Mouse (Mus musculus) neural tube, embryonic 12.5 days (tissue): Measurements from ENCODE around the gene Olfr1255. TPM values are rescaled to one million over a fixed set of nuclear protein-coding genes. Genes with fewer than 3 reads are reported as not detected.

Experiments
- ATAC-seq: fragments of 200-750 bp; cut with Nextera tagmentation; 2 replicates; pipeline ENCODE4 v1.8.0; 2017; ENCODE audit warnings: low read depth, mild to moderate bottlenecking, moderate TSS enrichment, moderate library complexity; ENCODE audit not compliant: low FRiP score
- H3K27ac ChIP-seq: fragments of 300-500 bp; sonication (generic); 2 replicates; pipeline ENCODE4 v1.5.1; 2016
- H3K27me3 ChIP-seq: fragments of 300-500 bp; sonication (generic); replicated peaks from 2 replicates; pipeline ENCODE4 v1.6.1; 2016; ENCODE audit warnings: mild to moderate bottlenecking
- H3K36me3 ChIP-seq: fragments of 300-500 bp; sonication (generic); 2 replicates; pipeline ENCODE4 v1.6.1; 2016; ENCODE audit warnings: mild to moderate bottlenecking
- H3K4me1 ChIP-seq: fragments of 300-500 bp; sonication (generic); 2 replicates; pipeline ENCODE4 v1.6.1; 2016
- H3K4me2 ChIP-seq: fragments of 300-500 bp; sonication (generic); replicated peaks from 2 replicates; pipeline ENCODE4 v1.6.1; 2016; ENCODE audit warnings: mild to moderate bottlenecking
- H3K4me3 ChIP-seq: fragments of 300-500 bp; sonication (generic); 2 replicates; pipeline ENCODE4 v1.5.1; 2016
- H3K9ac ChIP-seq: fragments of 300-500 bp; sonication (generic); 2 replicates; pipeline ENCODE4 v1.6.1; 2016; ENCODE audit warnings: mild to moderate bottlenecking
- H3K9me3 ChIP-seq: fragments of 300-500 bp; sonication (generic); 2 replicates; pipeline ENCODE4 v1.6.1; 2016; ENCODE audit warnings: mild to moderate bottlenecking
- WGBS: fragments of 180-500 bp; shearing (Covaris S2); methylation state at CpG from one replicate; pipeline ENCODE4 v1.1.7; 2016; 5-methylcytosine and 5-hydroxymethylcytosine counted together
- polyA plus RNA-seq: library from polyadenylated mRNA; unstranded; fragments of >200 nt; fragmentation: Nextera tagmentation; extraction: Ambion mirVana; gene quantifications from 2 replicates; pipeline ENCODE4 v1.2.1, GENCODE M21; 2016

Gene Olfr1255
- not detected in 2 replicates for polyA plus RNA-seq

- no peaks in the 10 kb centered on the region for H3K27me3 ChIP-seq
- H3K4me2 ChIP-seq, result no peak within 1 kb of the TSS
- no peak within 1 kb of the TSS for H3K9ac ChIP-seq
- 91% methylated on average over 3 of the region's 3 CpGs for WGBS
- H3K4me3 ChIP-seq, result no peak within 1 kb of the TSS
- no peak for ATAC-seq
- no peaks in the 10 kb centered on the region for H3K4me1 ChIP-seq
- no peaks in the 10 kb centered on the region for H3K36me3 ChIP-seq
- H3K27ac ChIP-seq, result no peak within 1 kb of the TSS
- H3K9me3 ChIP-seq, result no peaks in the 10 kb centered on the region
These were observed at the start of gene Olfr1255 for GRCm38 (mm10) chr2:89811751-89812150. Gene Olfr1255 (plus strand): TSS chr2:89812051.

GRCm38 (mm10) chr2:89793519-89793918, 18.3 kb upstream of the Olfr1255 start, which contains the start of gene Olfr1254:
Gene Olfr1254 (minus strand): TSS chr2:89793619.
- Histone ChIP-seq H3K4me3 (no peak within 1 kb of the TSS), H3K4me1 (no peaks in the 10 kb centered on the region), H3K9me3 (no peaks in the 10 kb centered on the region), H3K27ac (no peak within 1 kb of the TSS), H3K27me3 (no peaks in the 10 kb centered on the region), H3K9ac (no peak within 1 kb of the TSS), H3K4me2 (no peak within 1 kb of the TSS), H3K36me3 (no peaks in the 10 kb centered on the region)
- no peak for ATAC-seq

GRCm38 (mm10) chr2:89799583-89799982, 12.3 kb upstream of the Olfr1255 start:
- no peak overlapping the region for H3K4me3 ChIP-seq
- no peaks in the 10 kb centered on the region for H3K9me3 ChIP-seq
- ATAC-seq, result no peak
- no peaks in the 10 kb centered on the region for H3K27me3 ChIP-seq
- no peak overlapping the region for H3K4me2 ChIP-seq
- no peaks in the 10 kb centered on the region for H3K36me3 ChIP-seq
- H3K4me1 ChIP-seq, result no peaks in the 10 kb centered on the region
- H3K9ac ChIP-seq, result no peak overlapping the region
- H3K27ac ChIP-seq, result no peak overlapping the region
- 92% methylated on average over 3 of the region's 3 CpGs for WGBS

GRCm38 (mm10) chr2:89810751-89811150, 1.1 kb upstream of the Olfr1255 start:
- Histone ChIP-seq H3K9me3 (no peaks in the 10 kb centered on the region), H3K4me2 (no peak overlapping the region), H3K27me3 (no peaks in the 10 kb centered on the region), H3K36me3 (no peaks in the 10 kb centered on the region), H3K4me1 (no peaks in the 10 kb centered on the region), H3K27ac (no peak overlapping the region), H3K4me3 (no peak overlapping the region), H3K9ac (no peak overlapping the region)
- WGBS, result 87% methylated on average over 2 of the region's 2 CpGs
- no peak for ATAC-seq

GRCm38 (mm10) chr2:89820216-89820615, 8.4 kb downstream of the Olfr1255 start:
- H3K4me3 ChIP-seq, result no peak overlapping the region
- no peak for ATAC-seq
- H3K36me3 ChIP-seq, result no peaks in the 10 kb centered on the region
- H3K27me3 ChIP-seq, result no peaks in the 10 kb centered on the region
- H3K27ac ChIP-seq, result no peak overlapping the region
- H3K4me2 ChIP-seq, result no peak overlapping the region
- no peaks in the 10 kb centered on the region for H3K9me3 ChIP-seq
- WGBS, result 78% methylated on average over 1 of the region's 1 CpGs
- H3K4me1 ChIP-seq, result no peaks in the 10 kb centered on the region
- H3K9ac ChIP-seq, result no peak overlapping the region

- Histone ChIP-seq H3K9me3 (no peaks in the 10 kb centered on the region), H3K4me1 (no peaks in the 10 kb centered on the region), H3K4me3 (no peak within 1 kb of the TSS), H3K4me2 (no peak within 1 kb of the TSS), H3K27me3 (no peaks in the 10 kb centered on the region), H3K27ac (no peak within 1 kb of the TSS), H3K36me3 (no peaks in the 10 kb centered on the region), H3K9ac (no peak within 1 kb of the TSS)
- 46% methylated on average over 2 of the region's 2 CpGs for WGBS
- ATAC-seq, result no peak
These were observed 29.6 kb downstream of the Olfr1255 start, which contains the start of gene Olfr1256 for GRCm38 (mm10) chr2:89841455-89841854. Gene Olfr1256 (minus strand): TSS chr2:89841555.

GRCm38 (mm10) chr2:89848105-89848504, 36.3 kb downstream of the Olfr1255 start, which contains the start of gene Olfr48:
Gene Olfr48 (minus strand): TSS chr2:89848205.
- Histone ChIP-seq H3K9ac (no peak within 1 kb of the TSS), H3K27ac (no peak within 1 kb of the TSS), H3K4me3 (no peak within 1 kb of the TSS), H3K9me3 (no peaks in the 10 kb centered on the region), H3K36me3 (no peaks in the 10 kb centered on the region), H3K4me1 (no peaks in the 10 kb centered on the region), H3K27me3 (no peaks in the 10 kb centered on the region), H3K4me2 (no peak within 1 kb of the TSS)
- 79% methylated on average over 5 of the region's 5 CpGs for WGBS
- ATAC-seq, result no peak

GRCm38 (mm10) chr2:89849230-89849629, 37.4 kb downstream of the Olfr1255 start:
- Histone ChIP-seq H3K4me2 (no peak overlapping the region), H3K36me3 (no peaks in the 10 kb centered on the region), H3K9ac (no peak overlapping the region), H3K4me1 (no peaks in the 10 kb centered on the region), H3K27ac (no peak overlapping the region), H3K9me3 (no peaks in the 10 kb centered on the region), H3K27me3 (no peaks in the 10 kb centered on the region), H3K4me3 (no peak overlapping the region)
- no peak for ATAC-seq
- WGBS, result 86% methylated on average over 1 of the region's 1 CpGs

Other genes starting within 250 kb of the Olfr1255 start
- gene Olfr1245, start 233.6 kb upstream of the Olfr1255 start, polyA plus RNA-seq, result not detected in 2 replicates
- not detected in 2 replicates for gene Olfr1246, start 218.9 kb upstream of the Olfr1255 start, polyA plus RNA-seq
- not detected in 2 replicates for gene Olfr1247, start 197.9 kb upstream of the Olfr1255 start, polyA plus RNA-seq
- gene Olfr1248, start 193.8 kb upstream of the Olfr1255 start, polyA plus RNA-seq, result not detected in 2 replicates
- not detected in 2 replicates for gene Olfr1249, start 177.1 kb upstream of the Olfr1255 start, polyA plus RNA-seq
- not detected in 2 replicates for gene Olfr1250, start 150.6 kb upstream of the Olfr1255 start, polyA plus RNA-seq
- gene Olfr1251, start 140.1 kb upstream of the Olfr1255 start, polyA plus RNA-seq, result not detected in 2 replicates
- not detected in 2 replicates for gene Olfr1252, start 87.0 kb upstream of the Olfr1255 start, polyA plus RNA-seq
- gene Olfr1253, start 55.0 kb upstream of the Olfr1255 start, polyA plus RNA-seq, result not detected in 2 replicates
- not detected in 2 replicates for gene Olfr1254, start 18.4 kb upstream of the Olfr1255 start, polyA plus RNA-seq
- gene Olfr1256, start 29.5 kb downstream of the Olfr1255 start, polyA plus RNA-seq, result not detected in 2 replicates
- not detected in 2 replicates for gene Olfr48, start 36.2 kb downstream of the Olfr1255 start, polyA plus RNA-seq
- not detected in 2 replicates for gene Olfr1257, start 66.4 kb downstream of the Olfr1255 start, polyA plus RNA-seq
- not detected in 2 replicates for gene Olfr1258, start 115.3 kb downstream of the Olfr1255 start, polyA plus RNA-seq
- gene Olfr1259, start 136.6 kb downstream of the Olfr1255 start, polyA plus RNA-seq, result not detected in 2 replicates
- gene Olfr1260, start 162.3 kb downstream of the Olfr1255 start, polyA plus RNA-seq, result not detected in 2 replicates
- gene Olfr1261, start 179.2 kb downstream of the Olfr1255 start, polyA plus RNA-seq, result not detected in 2 replicates
- not detected in 2 replicates for gene Olfr1262, start 188.1 kb downstream of the Olfr1255 start, polyA plus RNA-seq
- not detected in 2 replicates for gene Olfr1263, start 200.1 kb downstream of the Olfr1255 start, polyA plus RNA-seq
- not detected in 2 replicates for gene Olfr1264, start 213.5 kb downstream of the Olfr1255 start, polyA plus RNA-seq
- gene Olfr1265, start 223.3 kb downstream of the Olfr1255 start, polyA plus RNA-seq, result not detected in 2 replicates